Mouse (Mus musculus): ENCODE measurements around the gene Chchd6. TPM values are rescaled to one million over a fixed set of nuclear protein-coding genes. Genes with fewer than 3 reads are reported as not detected.

Chchd6 gene
- total RNA-seq, 2 experiments from 2014 or later, result 83.4 to 84.9 TPM

DNA sequence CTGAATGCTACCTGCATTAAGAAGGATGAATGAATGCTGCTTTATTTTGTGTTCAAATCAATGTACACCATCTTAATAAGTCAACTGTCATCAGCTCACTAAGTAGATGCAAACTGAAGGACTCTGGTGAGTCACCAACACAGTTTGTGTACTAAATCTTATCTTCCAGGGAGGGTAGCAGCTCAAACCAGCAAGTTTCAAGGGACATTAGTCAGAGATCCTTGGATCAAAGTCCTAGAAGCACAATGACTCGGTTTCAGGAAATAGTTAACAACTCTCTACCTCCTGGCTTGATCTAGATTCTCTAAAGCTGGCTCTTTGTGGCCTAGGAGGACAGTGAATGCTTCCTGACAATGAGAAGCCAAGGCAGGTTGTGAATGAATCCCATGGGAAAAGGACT is 182.9 kb downstream of the Chchd6 start:
- DNase-seq (ENCODE audit: low spot score in 2 of 2), result no peak

GRCm38 (mm10) chr6:89409041-89409440 is 186.4 kb downstream of the Chchd6 start:
- no peak for DNase-seq (ENCODE audit: low spot score in 2 of 2)

DNA sequence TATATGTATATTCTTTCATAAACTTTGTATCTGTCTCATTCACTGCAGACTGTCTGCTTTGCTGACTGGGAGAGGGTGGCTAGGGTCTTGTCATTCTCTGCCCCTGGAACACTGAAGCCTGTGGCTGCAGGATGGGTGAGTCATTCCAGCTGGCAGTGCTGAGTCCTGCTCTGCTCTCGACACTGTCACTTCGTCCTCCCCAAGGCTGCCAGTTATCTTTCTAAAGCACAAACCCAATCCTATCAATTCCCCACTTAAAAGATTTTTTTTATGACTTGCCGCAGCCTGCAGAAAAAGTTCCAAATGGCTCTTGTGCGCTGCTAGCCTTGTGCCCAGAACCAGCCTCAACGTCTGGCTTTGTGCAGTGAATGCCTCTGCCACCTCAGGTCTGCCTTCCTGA is 187.2 kb downstream of the Chchd6 start:
- no peak for DNase-seq (ENCODE audit: low spot score in 2 of 2)

- no peak for DNase-seq (ENCODE audit: low spot score in 2 of 2)
Measured at GRCm38 (mm10) chr6:89407247-89407889, 188.1 kb downstream of the Chchd6 start.

DNA sequence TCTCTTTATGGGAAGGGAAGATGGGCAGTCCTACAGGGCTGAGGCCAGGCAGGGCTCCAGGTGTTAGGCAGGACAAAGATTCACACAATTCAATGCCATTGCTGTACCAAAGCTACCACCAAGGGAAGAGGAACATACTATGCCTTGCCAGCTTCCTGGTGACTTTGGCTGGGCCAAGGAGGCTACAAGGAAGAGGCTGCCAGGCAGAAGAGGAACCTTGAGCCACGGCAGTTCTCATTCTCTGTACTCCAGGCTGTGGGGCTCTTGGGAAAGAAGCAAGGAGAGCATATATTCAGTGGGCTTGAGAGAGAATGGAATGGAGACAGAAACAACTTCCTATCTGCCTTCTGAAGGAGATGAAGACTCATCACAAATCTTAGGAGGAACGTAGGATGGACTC is 190.5 kb downstream of the Chchd6 start:
- no peak for DNase-seq (ENCODE audit: low spot score in 2 of 2)

- DNase-seq (ENCODE audit: low spot score in 2 of 2), result no peak
Measured at GRCm38 (mm10) chr6:89403257-89404225, 191.9 kb downstream of the Chchd6 start.

DNA sequence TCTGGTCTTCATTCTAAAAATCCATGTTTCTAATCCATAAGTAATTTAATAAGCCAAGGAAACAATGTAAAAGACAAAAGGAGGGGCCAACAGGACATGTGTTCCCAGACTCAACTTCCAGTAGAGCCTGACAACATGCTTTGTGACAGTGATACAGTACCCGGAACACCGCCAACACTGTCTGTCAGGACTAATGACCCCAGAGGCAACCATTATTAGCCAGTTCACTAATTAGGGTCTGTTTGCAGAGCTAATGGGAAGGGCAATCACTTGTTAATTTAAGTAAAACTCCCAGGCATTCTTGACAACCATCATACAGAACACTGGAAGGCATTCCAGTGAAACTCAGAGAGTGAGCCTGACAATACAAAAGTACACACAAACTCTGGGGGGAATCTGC is 193.0 kb downstream of the Chchd6 start:
- DNase-seq (ENCODE audit: low spot score in 2 of 2), result no peak

DNA sequence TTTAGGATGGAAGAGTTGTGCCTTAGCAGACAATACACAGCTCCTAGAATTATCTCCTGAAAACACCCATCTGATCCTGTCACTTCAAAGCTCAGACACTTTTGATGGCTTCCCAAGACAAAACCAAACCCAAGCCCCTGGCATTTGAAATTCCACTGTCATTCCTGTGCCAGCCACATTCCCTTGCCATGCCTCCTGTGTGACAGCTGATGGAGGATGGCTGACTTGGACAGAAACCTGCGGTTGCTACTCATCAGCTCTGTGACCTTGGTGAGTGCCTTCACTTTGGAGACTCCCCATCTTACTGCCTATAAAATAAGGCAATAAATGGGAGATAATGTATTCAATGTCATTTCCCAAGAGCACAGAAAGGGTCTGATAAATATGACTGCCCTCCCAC is 195.9 kb downstream of the Chchd6 start:
- no peak for DNase-seq (ENCODE audit: low spot score in 2 of 2)

- DNase-seq (ENCODE audit: low spot score in 2 of 2), result no peak
Measured at GRCm38 (mm10) chr6:89397919-89398318, 197.5 kb downstream of the Chchd6 start.

- DNase-seq (ENCODE audit: low spot score in 2 of 2), result peak; percentile 16 to 23
Measured at GRCm38 (mm10) chr6:89393820-89394219, 201.6 kb downstream of the Chchd6 start.

- DNase-seq (ENCODE audit: low spot score in 2 of 2), result no peak
Measured at GRCm38 (mm10) chr6:89392213-89392612, 203.2 kb downstream of the Chchd6 start.

- no peak for DNase-seq (ENCODE audit: low spot score in 2 of 2)
Measured at GRCm38 (mm10) chr6:89389771-89390170, 205.7 kb downstream of the Chchd6 start.

- no peak for DNase-seq (ENCODE audit: low spot score in 2 of 2)
Measured at GRCm38 (mm10) chr6:89386956-89387355, 208.5 kb downstream of the Chchd6 start.

GRCm38 (mm10) chr6:89384699-89385098 is 210.8 kb downstream of the Chchd6 start:
- DNase-seq (ENCODE audit: low spot score in 2 of 2), result no peak

DNA sequence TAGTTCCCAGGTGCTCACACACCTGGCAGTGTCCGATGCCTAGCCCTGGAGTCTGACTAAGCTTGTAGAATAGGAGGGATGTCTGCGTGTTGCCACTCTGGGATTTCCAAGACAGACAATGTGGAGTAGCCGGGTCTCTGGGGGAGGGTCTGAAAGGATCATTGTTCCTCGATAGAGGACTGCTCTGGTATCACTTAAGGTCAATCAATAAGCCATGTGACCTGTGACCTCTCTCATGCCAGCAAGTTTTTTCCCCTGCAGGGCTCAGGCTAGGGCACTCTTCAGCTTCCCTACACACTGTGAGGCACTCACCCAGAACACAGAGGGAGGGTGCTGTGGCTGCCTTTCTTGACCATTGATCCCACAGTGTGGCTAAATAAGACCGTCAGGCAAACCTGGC is 213.6 kb downstream of the Chchd6 start:
- DNase-seq (ENCODE audit: low spot score in 2 of 2), result no peak

DNA sequence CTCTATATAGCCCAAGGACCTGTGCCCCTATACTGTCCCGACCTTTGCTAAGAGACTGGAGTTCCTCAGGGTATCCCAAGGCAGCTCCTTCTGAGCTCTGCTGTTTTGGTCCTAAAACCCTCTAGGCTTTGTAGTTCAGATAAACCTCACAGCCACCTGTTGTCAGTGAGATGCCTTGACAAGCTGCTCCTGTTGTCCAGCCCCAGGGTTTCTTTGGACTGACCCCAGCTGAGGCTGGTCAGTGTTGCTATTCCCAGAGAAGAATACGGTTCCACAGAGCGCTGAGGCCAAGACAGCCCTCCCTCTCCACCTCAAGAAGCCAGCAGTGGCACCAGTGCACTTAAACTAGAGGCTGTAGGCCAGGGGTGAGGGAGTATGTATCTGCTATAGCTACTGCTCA is 214.3 kb downstream of the Chchd6 start:
- no peak for DNase-seq (ENCODE audit: low spot score in 2 of 2)

DNA sequence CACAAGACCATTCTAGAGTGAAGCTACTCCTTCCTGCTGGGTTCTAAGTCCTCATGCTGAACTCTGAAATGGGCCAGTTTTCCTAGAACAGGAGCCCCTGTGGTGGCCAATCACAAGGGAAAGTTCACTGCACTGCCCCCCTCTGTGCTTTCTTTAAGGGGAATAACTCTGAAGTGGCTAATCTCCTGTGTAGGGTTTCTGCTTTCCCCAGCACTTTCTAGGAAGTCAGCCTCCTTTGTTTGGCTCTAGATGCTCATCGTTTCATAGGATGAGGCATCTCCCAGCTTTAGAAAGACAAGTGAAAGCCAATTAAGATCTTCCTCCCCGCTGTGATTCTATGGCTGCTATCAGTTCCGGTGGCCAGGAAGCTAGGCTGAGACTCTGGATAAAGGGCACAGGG is 214.7 kb downstream of the Chchd6 start:
- no peak for DNase-seq (ENCODE audit: low spot score in 2 of 2)

DNA sequence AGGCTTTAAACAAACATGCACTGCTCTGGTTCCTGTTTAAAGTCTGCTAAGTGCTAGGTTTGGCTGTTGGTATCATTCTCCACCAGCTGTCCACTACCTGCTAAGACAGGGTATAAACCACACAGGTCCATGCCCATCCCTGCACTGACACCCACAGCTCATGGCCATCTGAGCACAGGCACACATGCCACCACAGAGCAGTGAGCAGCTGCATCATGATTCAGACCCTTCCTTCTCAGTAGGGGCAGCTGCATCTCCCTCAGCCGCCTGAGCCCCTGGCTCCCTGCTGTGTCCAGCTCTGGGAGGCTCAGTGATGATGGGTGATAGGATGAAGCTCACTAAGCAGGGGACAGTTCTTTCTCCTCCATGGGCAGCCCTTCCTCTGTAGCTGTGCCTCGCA is 217.2 kb downstream of the Chchd6 start:
- no peak for DNase-seq (ENCODE audit: low spot score in 2 of 2)

DNA sequence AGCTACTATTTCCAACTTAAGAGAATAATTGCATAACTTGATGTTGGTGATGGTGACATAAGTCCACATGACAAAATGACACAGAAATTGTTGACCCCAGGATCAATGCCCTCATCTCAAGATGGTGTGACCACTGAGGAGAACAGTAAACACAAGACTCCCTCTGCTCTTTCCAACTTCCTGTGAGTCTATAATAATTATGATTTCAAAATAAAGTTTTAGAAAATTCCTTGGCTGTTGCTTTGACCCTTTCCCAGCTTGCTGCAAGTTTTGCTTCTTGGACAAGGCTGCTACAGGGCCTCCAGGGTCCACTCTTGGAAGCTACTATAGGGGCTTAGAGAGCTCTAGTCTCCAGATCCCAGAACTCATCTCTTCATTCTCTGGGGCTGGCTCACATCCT is 226.6 kb downstream of the Chchd6 start:
- no peak for DNase-seq (ENCODE audit: low spot score in 2 of 2)

DNA sequence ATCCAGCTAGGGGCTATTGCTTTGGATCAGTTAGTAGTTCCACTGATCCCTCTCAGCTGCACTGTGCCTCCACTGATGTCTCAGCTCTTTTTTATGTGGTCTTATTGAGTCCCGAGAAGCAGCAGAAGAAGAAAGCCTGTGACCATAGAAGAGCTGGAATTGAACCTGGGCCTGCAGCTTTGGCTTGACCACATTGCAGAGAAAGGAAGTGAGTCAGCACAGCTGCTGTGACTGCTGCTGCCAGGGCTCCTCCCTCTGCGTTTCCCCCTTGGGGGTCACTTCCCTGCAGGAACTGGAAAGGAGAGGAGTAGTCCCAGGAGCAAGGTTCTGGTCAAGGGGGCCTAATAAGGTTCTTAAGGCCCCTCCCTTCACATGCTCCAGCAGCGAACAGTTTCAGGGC is 231.1 kb downstream of the Chchd6 start:
- no peak for DNase-seq (ENCODE audit: low spot score in 2 of 2)

GRCm38 (mm10) chr6:89363107-89363451 is 232.4 kb downstream of the Chchd6 start:
- DNase-seq (ENCODE audit: low spot score in 2 of 2), result no peak

DNA sequence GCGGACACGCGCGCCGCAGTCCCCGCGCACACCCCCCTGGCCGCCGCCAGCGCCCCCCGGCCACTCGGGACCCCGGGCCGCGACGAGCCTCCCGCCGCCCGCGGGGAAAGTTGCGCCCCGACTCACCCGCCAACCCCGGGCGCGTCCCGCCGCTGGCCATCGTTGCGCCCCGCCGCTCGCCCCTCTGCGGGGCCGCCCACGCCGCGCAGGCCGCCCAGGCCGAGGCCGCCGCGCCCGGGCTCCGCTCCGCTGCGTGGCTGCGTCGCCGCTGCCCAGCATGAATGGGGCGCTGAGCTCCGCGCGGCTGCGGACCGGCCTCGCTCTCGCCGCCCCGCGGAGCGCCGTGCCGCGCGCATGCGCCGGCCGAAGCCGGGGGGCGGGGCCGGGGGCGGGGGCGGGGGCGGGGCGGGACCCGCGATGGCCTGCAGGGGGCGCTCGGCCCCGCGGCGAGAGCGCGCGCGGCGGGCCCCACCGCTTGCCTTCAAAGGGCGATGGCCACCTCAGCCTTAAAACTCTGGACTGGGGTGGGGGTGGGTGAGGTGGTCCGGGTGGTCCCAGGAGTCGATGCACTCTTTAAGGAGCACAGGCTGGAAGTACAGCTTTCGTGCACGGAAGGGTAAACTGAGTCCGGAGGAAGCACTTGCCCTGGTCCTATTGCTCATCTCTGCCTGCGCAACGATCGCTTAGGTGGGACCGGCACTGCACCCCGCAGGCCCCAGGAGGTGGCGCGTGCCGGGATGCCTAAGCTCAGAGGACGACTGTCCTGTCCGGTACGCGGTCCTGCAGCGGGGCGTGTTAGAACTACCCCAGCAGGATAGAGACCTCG is 233.0 kb downstream of the Chchd6 start, which contains the start of gene Plxna1:
Gene Plxna1 (minus strand): TSS at position 340 of the 826 bp plus-strand sequence.
- DNase-seq (ENCODE audit: low spot score in 2 of 2), result peak; percentile 46 to 64

All from left cerebral cortex, adult 18-20 months (tissue).